Mouse (Mus musculus): ENCODE results near the gene Gsk3a. TPM values are rescaled to one million over a fixed set of nuclear protein-coding genes. Genes with fewer than 3 reads are reported as not detected.
A peak's percentile ranks its signal among the peaks of the same experiment; 100 is the strongest.

Gsk3a gene
- total and polyA plus RNA-seq, 3 experiments: 45.8 to 76.1 (median 47.5) TPM

DNA sequence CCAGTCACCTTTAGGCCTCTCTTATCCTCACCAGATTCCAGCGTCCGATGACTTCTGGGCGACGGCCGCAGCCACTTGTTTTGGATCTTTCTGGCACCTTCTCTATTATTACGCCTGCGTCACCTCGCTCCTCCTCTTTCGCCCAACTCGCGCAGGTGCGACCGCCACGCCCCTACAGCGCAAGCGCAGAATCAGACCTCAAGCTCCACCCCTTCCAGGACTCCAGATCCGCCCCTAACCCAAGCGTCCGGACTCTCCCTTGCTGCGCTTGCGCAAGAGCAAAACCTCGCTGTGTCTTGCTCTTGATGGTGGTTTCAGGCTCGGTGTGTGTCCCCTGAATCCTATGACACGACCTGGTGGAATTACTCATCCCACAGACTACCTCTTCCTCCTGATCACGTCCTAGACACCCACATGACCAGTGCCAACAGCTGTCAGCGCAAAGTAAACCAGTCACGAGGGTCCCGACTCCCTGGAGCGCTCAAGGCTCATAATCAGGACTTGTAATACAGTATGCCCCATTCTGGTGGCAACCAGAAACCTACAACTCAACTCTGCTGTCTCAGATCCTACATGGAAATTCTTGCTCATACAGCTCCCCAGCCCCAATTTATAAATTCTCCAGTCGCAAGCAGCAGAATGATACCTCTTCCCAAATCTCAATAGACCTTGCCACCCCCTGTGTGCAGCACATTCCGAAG, 17.7 kb downstream of the Gsk3a start:
- H3K4me1 ChIP-seq (ENCODE audit: control insufficient read depth in 1 of 2, insufficient read depth in 2 of 2): peaks cover 3 to 41% of the 10 kb centered on the region in 2 experiments; a peak in 3 of 4 replicates
- in situ Hi-C loops (cut with MboI; ENCODE audit: low pct_ligation_motif_present, low pct_unique_long_range_greater_than_20kb, low sequenced_read_pairs): no loop called here

DNA sequence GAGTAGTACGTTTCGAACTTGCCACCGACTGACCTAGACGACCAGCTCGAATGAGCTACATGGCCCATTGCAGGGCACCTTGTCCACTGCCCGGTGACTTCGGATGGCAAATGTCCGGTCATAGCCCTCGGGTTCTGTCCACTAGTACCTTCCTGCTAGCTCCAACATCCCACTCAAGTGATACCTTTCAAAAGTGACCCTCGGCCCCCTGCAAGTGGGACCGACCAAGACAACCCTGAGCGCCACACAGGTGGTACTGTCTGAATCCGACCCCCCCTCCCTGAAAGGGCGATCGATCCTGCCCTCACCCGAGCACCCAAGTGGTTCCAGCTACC, 18.3 kb downstream of the Gsk3a start:
- Histone ChIP-seq H3K4me2 (ENCODE audit: insufficient read depth, low read depth, poor library complexity, severe bottlenecking) (peak overlapping the region; percentile 76), H3K27ac (ENCODE audit: insufficient read depth, low read depth) (no peak overlapping the region), H3K9me3 (replicated peaks; ENCODE audit: low read length) (no peaks in the 10 kb centered on the region), H3K36me3 (replicated peaks in 1 of 2; ENCODE audit: control insufficient read depth in 1 of 2, insufficient read depth in 1 of 2, low read length in 1 of 2) (peaks cover 16 to 38% of the 10 kb centered on the region in 2 experiments), H3K4me1 (ENCODE audit: control insufficient read depth in 1 of 2, insufficient read depth in 2 of 2) (peaks cover 3 to 41% of the 10 kb centered on the region in 2 experiments; a peak in 3 of 4 replicates), H3K9ac (ENCODE audit: insufficient read depth, low read depth) (peak overlapping the region; percentile 58), H3K4me3 (replicated peaks in 1 of 3; ENCODE audit: low read depth in 2 of 3, low read length in 2 of 3, poor library complexity in 1 of 3) (peak overlapping the region; percentile 73 to 86 (median 86)), H3K27me3 (replicated peaks) (no peaks in the 10 kb centered on the region), H3K79me2 (replicated peaks; ENCODE audit: control insufficient read depth, extremely low read depth, insufficient read depth, poor library complexity, severe bottlenecking) (peaks cover 9% of the 10 kb centered on the region)
- TF ChIP-seq SIN3A (IDR thresholded peaks at IDR 0.05; ENCODE audit: low read length) (0 out of 2 replicates have a peak, but pooled peaks have one; percentile 19), BHLHE40 (IDR thresholded peaks at IDR 0.05; ENCODE audit: low read depth, low read length) (no peak)
- DNase-seq (ENCODE audit: extremely low read depth): no peak
- dilution Hi-C loops (cut with MboI; ENCODE audit: extremely low pct_ligation_motif_present, extremely low pct_unique_long_range_greater_than_20kb, low sequenced_read_pairs): no loop called here
- in situ Hi-C loops (cut with MboI; ENCODE audit: low pct_ligation_motif_present, low pct_unique_long_range_greater_than_20kb, low sequenced_read_pairs): no loop called here

More for the DNA sequence above, 17.7 kb downstream of the Gsk3a start:
- TF ChIP-seq CTCF (conservative IDR thresholded peaks at IDR 0.05 in 1 of 2, IDR thresholded peaks at IDR 0.05 in 1 of 2; ENCODE audit: low read depth in 2 of 2, low read length in 2 of 2): no peak
- 0 out of 2 replicates have a peak, but pooled peaks have one; percentile 34 for TF ChIP-seq BHLHE40 (IDR thresholded peaks at IDR 0.05; ENCODE audit: low read depth, low read length)
- peak; percentile 76 for TF ChIP-seq NELFE (IDR thresholded peaks at IDR 0.05; ENCODE audit: low read depth, low read length)
- TF ChIP-seq ETS1 (conservative IDR thresholded peaks at IDR 0.05; ENCODE audit: low read depth, low read length): no peak
- peak; percentile 79 for TF ChIP-seq POLR2A (IDR thresholded peaks at IDR 0.05; ENCODE audit: low read depth, low read length)
- TF ChIP-seq HCFC1 (IDR thresholded peaks at IDR 0.05; ENCODE audit: low read depth, low read length): peak; percentile 23
- TF ChIP-seq MAX (IDR thresholded peaks at IDR 0.05; ENCODE audit: low read length): peak; percentile 67
- no peak for TF ChIP-seq MAZ (IDR thresholded peaks at IDR 0.05; ENCODE audit: low read depth, low read length)
- TF ChIP-seq JUND (conservative IDR thresholded peaks at IDR 0.05; ENCODE audit: low read depth, low read length): 0 out of 2 replicates have a peak, but pooled peaks have one; percentile 27
- peak; percentile 96 for TF ChIP-seq NRF1 (IDR thresholded peaks at IDR 0.05; ENCODE audit: low read depth, low read length)
- no peak for TF ChIP-seq ZNF384 (IDR thresholded peaks at IDR 0.05; ENCODE audit: low read depth, low read length)
- peak; percentile 5; the same call in 1 of the 2 replicates for TF ChIP-seq MYC (IDR thresholded peaks at IDR 0.05; ENCODE audit: low read depth, low read length)
- TF ChIP-seq CHD1 (IDR thresholded peaks at IDR 0.05; ENCODE audit: low read depth, low read length): no peak
- TF ChIP-seq ZMIZ1 (IDR thresholded peaks at IDR 0.05; ENCODE audit: low read depth, low read length): peak; percentile 53; the same call in 1 of the 2 replicates
- TF ChIP-seq IRF4 (IDR thresholded peaks at IDR 0.05; ENCODE audit: low read depth, low read length): 0 out of 2 replicates have a peak, but pooled peaks have one; percentile 29
- peak; percentile 9; the same call in 1 of the 2 replicates for TF ChIP-seq TCF12 (IDR thresholded peaks at IDR 0.05; ENCODE audit: low read depth, low read length)
- peak; percentile 60 for TF ChIP-seq MXI1 (IDR thresholded peaks at IDR 0.05; ENCODE audit: low read depth, low read length)
- TF ChIP-seq ELF1 (IDR thresholded peaks at IDR 0.05; ENCODE audit: low read depth, low read length): 0 out of 2 replicates have a peak, but pooled peaks have one; percentile 40
- TF ChIP-seq POLR2AphosphoS2 (IDR thresholded peaks at IDR 0.05; ENCODE audit: low read depth, low read length): peak; percentile 65; the same call in 1 of the 2 replicates
- TF ChIP-seq UBTF (IDR thresholded peaks at IDR 0.05; ENCODE audit: low read depth, low read length): no peak
- TF ChIP-seq TBP (conservative IDR thresholded peaks at IDR 0.05; ENCODE audit: low read depth, low read length): peak; percentile 45; the same call in 1 of the 2 replicates
- no peak for TF ChIP-seq ZC3H11A (IDR thresholded peaks at IDR 0.05; ENCODE audit: low read depth, low read length)
- TF ChIP-seq MAFK (IDR thresholded peaks at IDR 0.05; ENCODE audit: insufficient replicate concordance, low read length): no peak
- peak; percentile 13 for TF ChIP-seq SIN3A (IDR thresholded peaks at IDR 0.05; ENCODE audit: low read length)
- Histone ChIP-seq H3K79me2 (replicated peaks; ENCODE audit: control insufficient read depth, extremely low read depth, insufficient read depth, poor library complexity, severe bottlenecking) (peaks cover 9% of the 10 kb centered on the region), H3K27me3 (replicated peaks) (no peaks in the 10 kb centered on the region), H3K9ac (ENCODE audit: insufficient read depth, low read depth) (peak overlapping the region; percentile 69), H3K4me2 (ENCODE audit: insufficient read depth, low read depth, poor library complexity, severe bottlenecking) (peak overlapping the region; percentile 87), H3K4me3 (replicated peaks in 1 of 3; ENCODE audit: low read depth in 2 of 3, low read length in 2 of 3, poor library complexity in 1 of 3) (peak overlapping the region; percentile 73 to 86 (median 86)), H3K27ac (ENCODE audit: insufficient read depth, low read depth) (peak overlapping the region; percentile 34), H3K9me3 (replicated peaks; ENCODE audit: low read length) (no peaks in the 10 kb centered on the region), H3K36me3 (replicated peaks in 1 of 2; ENCODE audit: control insufficient read depth in 1 of 2, insufficient read depth in 1 of 2, low read length in 1 of 2) (peaks cover 20 to 40% of the 10 kb centered on the region in 2 experiments)
- dilution Hi-C loops (cut with MboI; ENCODE audit: extremely low pct_ligation_motif_present, extremely low pct_unique_long_range_greater_than_20kb, low sequenced_read_pairs): no loop called here
- peak; percentile 98 for DNase-seq (ENCODE audit: extremely low read depth)

Measured in CH12.LX (cell line).